Mouse (Mus musculus) neutrophil, adult 83 days (primary cell): ENCODE results near the gene Pou3f3. TPM values are rescaled to one million over a fixed set of nuclear protein-coding genes. Genes with fewer than 3 reads are reported as not detected.

ENCODE experiments used
- total RNA-seq, 2 experiments: library from RNA; stranded (reverse); gene quantifications; one replicate each; pipeline ENCODE4 v1.2.4; 2023

Pou3f3 gene
- not detected for total RNA-seq

DNA sequence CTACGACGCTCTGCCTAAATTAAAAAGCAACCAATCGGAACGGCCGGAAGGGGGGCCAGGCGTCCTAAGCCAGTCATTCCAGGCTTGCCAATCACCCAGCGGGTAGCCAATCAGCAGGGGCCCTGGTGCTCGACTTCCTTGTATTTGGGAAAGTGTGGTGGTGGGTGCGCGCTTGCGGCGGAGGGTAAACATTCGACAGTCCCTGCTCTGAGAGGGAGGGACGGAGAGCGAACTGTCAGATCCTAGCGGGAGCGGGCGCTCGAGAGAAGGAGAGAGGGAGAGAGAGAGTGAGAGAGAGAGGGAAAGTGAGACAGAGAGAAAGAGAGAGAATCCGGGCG lies at the start of gene Pou3f3:
Gene Pou3f3, plus strand, starts transcription at position 191 of the 338 bp plus-strand sequence.

Other genes with a start within 250 kb of the Pou3f3 start
- 10 to 100 TPM; 21.5 to 23.4 TPM for gene Mrps9, start 155.5 kb downstream of the Pou3f3 start, total RNA-seq